Mouse (Mus musculus) retina, postnatal 7 days (tissue): ENCODE data around the gene Ndufs7.
A peak's percentile ranks its signal among the peaks of the same experiment; 100 is the strongest.

Experiments
- DNase-seq: peaks from one replicate; pipeline ENCODE4 v3.0.0-alpha.2; 2012; ENCODE audit warnings: low read depth, low spot score

The Ndufs7 gene

DNA sequence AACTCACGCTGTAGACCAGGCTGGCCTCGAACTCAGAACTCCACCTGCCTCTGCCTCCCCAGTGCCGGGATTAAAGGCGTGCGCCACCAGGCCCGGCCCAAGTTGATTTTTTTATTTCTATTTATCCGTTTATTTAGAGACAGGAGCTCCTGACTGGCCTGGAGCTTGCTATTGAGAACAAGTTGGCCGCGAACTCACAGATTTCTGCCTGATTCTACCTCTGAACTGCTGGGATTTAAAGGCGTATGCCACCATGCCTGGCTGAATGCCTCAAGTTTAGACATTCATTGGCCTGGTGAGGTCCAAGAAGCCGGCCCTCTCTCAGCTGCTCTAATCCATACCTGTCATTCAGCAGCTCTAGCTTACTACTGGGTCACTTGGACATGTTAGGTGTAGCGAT, 13.2 kb downstream of the Ndufs7 start:
- DNase-seq = no peak

DNA sequence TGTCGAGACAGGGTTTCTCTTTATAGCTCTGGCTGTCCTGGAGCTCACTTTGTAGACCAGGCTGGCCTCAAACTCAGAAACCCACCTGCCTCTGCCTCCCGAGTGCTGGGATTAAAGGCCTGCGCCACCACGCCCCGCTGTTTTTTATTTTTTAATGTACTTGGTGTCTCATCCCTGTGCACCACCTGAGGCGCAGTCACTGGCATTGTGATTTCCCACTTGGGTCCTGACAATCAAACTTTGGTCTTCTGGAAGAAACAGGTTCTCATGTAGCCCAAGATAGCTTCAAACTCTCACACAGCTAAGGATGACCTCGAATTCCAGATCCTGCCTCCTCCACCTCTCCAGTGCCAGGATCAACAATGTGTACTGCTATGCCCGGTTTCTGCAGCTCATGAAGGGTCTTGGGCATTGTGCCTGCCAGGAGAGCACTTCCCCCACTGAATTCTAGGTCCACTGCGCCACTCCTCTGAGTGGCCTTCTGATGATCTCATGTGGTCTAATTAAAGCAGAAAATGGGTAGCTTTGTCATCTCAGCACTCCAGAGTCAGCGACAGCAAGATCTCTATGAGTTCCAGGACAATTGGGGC, 13.9 kb downstream of the Ndufs7 start:
- no peak for DNase-seq

DNA sequence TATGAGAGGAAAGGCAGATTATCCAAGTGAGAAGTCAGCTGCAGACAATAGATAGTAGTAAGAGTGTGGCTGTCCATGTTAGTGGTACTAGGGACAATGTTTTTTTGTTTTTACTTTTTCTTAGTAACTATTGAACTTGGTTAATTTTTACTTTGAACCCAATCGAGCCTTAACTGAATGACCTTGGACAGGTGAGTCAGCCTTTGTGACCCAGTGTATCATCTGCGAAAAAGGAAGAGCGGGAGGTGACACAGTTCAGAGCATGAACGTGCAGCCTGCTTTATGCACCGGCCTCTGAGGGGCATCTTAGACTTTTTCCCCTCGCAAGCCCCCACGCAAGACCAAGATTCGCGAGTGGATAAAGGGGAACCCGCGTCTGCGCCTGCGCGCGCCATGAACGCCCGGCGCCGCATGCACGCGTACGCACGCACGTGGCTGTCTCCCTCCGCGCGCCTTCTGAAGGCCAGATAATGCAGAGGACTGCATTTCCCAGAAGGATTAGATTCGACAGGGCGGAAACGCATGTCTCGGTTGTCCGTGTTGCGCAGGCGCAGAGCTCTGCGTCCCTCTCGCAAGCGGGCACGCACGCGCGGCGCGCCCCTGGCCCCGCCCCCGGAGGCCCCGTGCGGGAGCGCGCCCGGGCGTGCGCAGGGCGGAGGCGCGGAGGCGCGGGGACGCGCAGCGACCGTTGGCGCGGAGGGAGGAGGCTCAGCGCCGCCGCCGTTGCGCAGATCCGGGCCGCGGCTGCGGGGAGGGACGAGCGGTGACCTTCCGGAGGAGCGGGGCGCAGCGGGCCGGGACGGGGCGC, 15.6 kb downstream of the Ndufs7 start:
- peak; percentile 98 for DNase-seq

DNA sequence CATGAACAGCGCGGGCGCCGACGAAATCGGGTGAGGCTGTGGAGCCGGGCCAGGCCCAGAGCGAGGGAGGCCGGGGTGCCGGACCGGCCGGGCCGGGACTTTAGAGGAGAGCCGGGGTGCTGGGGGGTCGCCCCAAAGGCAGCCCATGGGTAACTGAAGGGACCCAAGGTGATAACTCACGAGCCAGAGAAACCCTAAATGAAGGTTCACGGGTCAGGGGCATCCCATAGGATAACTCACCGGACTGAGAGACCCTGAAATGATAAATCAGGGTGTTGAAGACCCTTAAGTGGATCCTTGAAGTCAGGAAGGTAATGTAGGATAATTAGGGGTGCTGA, 16.2 kb downstream of the Ndufs7 start:
- DNase-seq = no peak

DNA sequence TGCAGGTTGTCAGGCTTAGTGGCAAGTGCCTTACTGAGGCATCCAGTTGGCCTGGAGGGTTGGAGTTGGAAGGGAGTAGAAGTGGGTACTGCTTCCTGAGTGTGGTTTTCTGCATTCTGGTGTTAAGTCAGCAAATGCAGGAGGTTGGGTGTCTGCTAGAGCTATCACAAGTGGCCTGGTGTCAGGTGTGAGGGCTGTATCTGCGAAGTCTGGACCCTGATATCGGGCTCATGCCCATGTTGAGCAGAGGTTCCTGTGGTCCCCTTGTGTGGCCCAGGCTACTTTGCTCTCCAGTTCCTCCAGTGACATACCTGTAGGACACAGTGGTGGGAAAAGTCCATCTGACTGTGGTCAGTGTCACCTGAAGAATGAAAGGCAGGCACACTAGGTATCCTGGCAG, 21.2 kb downstream of the Ndufs7 start:
- DNase-seq = no peak

DNA sequence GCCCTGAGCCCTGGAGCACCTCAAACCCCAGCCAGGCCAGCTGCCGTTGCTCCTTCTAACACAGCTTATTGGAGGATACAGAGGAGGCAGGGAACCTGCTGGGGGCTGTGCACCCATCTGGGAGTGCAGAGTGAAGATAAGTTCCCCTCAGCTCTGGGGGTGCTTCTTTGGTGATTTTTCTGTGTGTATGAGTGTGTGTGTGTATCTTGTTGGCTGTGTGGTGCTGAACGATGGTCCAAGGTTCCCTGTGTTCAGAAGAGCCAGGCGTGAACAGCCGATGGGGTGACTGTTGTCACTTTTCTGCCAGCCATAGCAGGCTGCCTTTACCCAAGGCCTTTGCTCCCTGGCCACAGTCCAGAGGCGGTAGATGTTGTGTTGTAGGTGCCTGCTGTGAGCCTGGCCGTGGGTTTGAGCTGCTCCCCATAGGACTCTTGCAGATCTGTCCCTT, 21.8 kb downstream of the Ndufs7 start:
- no peak for DNase-seq

DNA sequence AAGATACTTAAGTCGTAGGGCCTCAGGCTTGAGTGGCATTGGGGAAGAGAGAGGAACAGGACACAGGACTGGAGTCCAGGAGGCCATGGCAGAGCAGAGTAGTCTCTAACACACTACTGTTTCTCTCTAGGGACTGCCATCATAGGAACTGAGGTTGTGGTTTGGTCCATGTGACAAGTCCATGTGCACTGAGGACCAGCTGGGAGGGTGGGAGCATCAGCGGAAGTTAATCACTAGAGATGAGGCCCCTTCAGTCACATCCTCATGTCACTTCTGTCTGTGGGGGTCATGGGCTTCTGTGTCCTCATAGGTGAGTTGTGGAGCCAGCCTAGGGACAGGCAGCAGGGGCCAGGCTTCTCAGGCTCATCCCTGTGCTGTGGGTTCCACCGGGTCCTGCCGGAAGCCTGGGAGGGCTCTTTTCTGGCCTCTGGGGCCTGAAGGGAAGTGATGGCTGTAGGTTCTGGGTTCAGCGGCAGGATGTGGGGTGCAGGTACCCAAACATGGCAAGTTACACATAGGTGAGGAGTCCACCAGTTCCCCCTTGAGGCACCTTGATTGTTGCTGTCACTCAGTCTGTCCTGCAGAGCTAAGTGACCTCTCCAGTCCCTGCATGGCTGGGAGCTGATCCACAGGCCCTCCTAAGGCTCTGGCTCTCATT, 22.4 kb downstream of the Ndufs7 start:
- no peak for DNase-seq

DNA sequence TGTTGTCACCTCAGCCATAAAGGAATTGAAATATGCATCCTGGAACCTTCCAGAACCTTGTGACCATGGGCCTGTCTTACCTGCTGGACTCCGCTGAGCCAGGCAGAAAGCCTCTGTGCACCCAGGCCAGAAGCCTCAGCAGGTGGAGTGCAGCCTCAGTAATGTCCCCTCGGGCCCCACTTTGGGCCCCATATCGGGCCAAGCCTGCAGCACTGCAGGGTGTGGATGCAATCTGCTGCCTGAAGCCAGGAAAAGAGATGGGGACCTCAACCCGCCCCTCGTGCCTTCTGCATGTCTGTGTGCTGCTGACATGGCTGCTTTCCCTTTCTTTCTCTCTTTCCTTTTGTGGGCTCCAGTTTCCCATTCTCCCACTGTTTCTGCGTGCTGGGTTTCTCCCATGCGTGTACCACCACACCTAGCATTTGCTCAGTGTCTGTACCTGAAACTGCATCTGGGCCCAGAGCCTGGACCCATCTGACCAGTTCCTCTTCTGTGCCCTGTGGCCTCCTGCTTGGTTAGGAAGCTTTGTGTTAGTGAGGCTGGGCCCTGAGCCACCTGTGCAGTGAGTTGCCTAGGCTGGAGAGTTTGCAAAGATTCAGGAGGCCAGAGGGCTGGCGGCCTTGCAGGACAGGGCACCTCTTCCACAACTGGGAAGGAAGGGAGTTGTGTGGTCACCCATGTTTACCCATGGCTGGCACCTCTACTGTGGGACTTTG, 23.1 kb downstream of the Ndufs7 start:
- no peak for DNase-seq

DNA sequence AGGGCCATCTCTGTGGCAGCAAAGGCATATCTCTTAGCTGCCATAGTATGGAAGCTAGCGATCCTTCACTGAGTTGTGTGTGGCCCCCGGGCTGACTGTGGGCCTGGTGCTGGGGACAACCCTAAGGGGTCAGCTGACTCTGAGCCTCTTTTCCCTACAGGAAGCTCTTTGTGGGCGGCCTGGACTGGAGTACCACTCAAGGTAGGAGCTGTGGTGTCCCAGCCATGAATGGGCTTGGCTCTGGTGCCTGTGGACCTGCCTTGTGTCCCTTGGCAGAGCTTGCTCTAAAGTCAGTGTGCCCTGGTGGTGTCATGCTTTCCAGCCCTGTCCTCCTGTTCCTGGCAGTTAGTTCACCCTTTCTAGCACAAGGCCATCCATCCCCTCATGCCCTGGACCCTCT, 24.9 kb downstream of the Ndufs7 start:
- DNase-seq = no peak

DNA sequence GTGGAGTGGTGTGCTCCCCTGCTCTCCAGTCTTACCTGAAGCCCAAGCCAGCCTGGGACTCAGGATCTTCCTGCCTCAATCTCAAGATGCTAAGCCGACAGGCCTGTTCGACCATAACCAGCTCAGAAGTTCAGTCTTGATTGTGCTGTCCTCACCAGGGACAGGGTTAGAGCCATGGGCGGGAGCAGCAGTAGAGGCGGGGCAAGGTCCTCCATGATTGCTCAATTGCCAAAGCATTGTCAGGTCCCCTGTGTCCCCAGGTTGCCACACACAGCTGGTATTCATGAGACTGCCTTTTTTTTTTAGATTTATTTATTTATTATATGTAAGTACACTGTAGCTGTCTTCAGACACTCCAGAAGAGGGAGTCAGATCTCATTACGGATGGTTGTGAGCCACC, 27.3 kb downstream of the Ndufs7 start:
- no peak for DNase-seq

DNA sequence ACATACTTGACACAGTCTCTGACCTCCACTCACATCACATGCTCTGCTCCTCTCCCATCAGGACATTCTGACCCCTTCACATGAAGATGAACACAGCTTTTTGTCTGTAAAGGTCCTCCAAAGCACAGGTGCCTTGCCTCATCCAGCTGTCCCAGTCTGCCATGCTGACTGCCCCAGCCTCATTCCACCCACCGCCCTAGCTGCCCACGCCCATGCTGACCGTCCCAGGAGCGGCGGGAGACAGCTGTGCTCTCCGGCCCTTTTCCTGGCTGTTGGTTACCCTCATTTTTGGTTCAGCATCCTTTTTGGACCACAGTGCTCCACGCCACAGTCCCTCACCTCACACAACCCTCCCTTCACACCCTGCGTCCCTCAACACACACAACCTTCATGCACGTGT, 29.5 kb downstream of the Ndufs7 start:
- DNase-seq = no peak

DNA sequence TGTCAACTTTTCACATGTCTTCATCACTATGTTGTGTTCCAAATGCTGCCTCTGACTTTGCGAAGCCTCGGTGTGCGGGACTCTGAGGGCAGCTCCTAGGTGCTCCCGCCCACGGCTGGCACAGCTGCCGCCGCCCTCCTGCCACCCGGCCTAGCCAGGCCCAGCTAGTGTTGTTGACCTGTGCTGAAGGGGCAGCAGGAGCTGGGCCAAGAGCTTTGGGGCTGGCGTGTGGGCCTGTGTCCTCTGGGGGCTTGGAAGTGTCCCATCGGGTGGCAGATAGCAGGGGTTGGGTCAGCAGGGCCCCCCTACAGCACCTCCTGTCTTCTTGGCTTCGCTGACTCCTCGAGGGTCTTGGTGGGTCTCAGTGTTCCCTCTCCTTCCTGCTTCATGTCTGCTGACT, 30.4 kb downstream of the Ndufs7 start:
- DNase-seq = no peak

DNA sequence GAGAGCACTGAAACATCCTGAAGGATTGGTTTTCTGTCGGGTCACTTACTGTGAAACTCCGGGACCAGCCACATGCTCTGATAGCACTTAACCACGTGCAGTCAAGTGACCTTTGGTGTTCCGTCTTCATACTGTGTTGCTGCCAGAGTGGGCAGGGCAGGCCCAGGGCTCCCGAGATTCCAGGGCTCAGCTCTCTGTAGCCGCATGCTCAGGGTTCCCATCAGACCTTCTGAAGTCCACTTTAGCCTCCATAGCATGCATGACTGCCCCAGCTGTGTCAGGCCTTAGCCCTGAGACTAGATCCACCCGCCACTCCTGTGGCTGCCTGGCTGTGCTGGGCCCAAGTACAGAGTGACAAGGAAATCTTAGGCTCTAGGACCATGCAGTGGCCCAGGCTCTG, 32.4 kb downstream of the Ndufs7 start:
- DNase-seq = no peak

DNA sequence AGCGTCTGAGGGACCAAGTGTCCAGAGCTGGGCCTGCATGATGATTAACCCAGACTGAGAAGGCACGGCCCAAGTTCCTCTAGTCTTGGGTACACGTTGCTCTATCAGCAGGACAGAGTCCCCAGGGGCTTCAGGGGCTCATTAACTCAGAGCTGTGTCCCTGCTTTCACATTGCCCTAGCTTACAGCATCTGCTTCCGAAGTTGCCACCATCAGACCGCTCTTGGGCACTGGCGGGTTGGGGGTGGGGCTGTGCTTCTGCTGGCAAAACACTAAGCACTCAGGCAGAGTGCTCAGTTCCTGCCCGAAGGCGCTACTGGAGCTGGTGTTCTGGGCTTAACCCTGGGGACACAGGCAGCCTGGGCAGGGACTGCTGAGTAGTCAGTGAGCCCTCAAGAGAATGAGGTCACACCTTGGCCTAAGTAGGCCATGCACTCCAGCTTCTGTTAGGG, 33.0 kb downstream of the Ndufs7 start:
- no peak for DNase-seq

DNA sequence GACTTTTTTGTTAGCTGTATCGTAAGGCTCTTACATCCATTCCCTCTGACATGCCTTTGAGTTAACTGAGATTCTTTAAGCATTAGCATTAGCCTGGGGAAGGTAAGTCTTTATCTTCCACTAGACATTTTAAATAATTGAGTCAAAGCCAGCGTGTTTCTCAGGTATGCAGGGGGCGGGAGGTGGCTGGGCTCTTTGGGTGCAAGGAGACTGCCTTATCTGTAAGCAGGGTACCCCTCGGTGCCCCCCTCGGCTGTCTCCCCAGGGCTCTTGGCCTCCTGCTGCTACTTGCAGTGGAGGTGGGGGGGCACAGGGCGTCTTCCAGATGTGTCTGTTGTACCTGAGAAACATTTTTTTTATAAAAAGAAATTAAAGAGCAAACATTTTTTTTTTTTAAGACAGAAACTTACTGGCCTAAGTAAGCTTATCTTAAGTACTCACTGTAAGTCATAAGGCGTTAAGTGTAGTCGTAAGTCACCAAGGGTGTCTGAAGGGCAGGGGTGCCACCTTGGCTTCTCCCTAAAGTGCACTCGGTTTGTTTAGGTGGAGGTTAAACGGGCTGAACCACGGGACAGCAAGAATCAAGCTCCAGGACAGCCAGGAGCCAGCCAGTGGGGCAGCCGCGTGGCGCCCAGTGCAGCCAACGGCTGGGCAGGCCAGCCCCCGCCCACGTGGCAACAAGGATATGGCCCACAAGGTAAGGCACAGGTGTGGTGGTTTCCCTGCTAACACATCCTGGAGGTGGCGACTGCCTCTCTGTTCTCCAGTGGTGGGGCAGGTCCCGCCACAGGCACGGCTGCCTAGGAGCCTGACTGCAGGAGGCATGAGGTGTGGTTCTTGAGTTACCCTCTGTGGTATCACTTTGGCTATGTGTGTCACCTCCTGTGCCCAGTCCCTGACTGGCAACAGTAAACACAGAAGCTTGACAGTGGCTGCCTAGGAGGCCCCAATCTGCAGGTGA, 33.8 kb downstream of the Ndufs7 start:
- DNase-seq = no peak

DNA sequence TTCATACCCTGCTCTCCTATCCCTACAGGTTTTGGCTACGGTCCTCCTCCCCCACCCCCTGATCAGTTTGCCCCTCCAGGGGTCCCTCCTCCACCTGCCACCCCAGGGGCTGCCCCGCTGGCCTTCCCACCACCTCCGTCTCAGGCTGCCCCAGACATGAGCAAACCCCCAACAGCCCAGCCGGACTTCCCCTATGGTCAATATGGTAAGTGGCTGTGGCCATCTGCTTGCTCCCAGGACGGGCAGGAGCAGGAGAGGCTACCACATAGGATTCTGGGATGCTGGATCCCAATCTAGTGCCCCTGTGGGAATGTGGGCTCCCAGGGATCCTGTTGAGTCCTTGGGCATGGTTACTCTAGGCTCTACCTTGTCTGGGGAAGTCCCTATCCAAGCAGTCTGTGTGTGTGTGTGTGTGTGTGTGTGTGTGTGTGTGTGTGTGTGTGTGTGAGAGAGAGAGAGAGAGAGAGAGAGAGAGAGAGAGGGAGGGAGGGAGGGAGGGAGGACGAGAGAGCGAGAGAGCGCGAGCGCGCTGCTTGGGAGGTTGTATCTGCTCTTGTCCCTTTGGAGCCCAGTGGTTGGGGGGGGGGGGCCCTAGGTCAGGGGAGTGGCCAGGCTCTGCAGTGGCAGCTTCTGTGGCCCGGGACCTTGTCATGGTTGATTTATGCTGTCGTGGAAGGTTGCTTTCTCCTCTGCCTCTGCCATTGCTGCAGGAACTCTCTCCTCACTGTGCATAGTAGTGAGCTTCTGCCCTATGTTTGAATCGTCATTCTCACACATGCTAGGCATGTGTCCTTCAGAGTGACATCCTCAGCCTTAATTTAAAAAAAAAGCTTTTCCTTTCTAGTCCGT, 36.5 kb downstream of the Ndufs7 start:
- no peak for DNase-seq

DNA sequence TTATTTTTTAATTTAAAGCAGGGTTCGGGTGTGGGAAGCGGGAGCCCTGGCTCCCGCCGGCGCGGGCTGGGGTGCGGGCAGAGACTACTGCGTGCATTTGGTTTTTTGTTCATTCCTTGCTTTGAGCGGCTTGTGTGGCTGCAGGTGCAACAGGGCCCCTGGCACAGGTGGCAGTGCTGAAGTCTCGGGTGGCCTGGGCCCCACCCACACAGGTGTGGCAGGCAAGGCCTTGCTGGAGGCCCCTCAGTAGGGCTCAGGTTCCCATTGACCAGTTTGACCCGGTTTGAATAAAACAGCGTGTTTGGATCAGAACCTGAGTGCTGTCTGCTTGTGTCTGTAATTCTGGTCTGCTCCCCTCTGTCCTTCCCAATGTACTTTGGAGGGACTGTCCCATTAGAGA, 39.2 kb downstream of the Ndufs7 start:
- DNase-seq = no peak

DNA sequence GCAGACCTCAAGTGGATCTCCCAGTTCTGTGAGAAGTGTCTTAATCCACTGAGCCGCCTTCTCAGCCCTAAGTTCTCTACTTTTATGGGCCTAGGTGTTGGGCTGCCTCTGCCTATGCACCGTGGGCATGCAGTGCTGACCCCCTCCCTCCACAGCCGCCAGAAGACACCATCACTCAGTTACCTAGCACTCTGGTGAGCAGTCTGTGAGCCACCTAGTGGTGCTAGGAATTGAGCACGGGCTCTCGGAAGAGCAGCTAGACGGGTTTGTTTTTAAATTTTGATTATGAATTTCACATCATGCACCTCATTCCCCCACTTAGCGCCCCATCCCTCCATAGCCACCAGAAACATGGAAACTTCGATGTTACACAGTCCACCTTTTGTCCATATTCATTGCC, 39.7 kb downstream of the Ndufs7 start:
- no peak for DNase-seq

DNA sequence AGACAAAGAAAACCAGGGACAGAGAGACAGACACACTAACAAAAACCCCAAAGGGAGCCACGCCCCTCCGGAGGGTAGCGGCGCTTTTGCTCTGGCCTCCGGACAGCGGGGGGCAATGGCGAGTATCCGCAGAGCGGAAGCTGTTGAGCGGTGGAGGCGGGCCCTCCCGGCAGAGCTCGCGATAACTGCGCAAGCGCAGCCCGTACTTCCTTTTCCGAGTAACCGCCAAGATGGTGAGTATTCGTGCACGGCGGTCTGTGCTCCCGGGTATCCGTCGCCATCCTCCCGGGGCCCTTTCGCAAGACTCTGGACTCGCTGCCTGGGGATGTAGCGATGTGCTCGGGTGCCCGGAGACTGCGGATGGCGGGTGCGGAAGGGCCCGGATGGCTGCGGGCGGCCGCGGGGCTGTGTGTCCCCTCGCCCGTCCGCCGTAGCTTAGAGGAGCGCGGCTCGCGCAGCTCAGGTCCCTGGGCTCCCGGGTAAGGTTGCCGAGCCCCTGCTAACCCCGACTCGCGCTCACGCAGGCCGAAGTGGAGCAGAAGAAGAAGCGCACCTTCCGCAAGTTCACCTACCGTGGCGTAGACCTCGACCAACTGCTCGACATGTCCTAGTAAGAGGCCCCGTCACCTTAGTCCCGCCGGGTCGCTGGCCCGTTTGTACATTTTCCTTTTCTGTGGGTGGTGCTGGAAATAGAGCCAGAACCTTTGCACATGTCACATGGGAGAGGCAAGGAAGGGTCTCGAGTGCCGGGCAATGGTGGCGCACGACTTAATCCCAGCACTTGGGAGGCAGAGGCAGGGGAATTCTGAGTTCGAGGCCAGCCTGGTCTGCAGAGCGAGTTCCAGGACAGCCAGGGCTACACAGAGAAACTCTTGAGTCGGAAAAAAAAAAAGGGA, 43.6 kb downstream of the Ndufs7 start, which contains the start of gene Rps15:
Rps15 (plus strand) TSS at position 203 of the 896 bp plus-strand sequence.
- DNase-seq = peak; percentile 92
